Mouse (Mus musculus): ENCODE measurements around the gene Mast4. TPM values are rescaled to one million over a fixed set of nuclear protein-coding genes. Genes with fewer than 3 reads are reported as not detected.

The Mast4 gene
- polyA plus RNA-seq, 1 experiment from 2014 or later = 45.4 TPM

GRCm38 (mm10) chr13:103181836-103182235 is 152.5 kb downstream of the Mast4 start:
- 89% methylated on average over 9 of the region's 9 CpGs for WGBS (ENCODE audit: insufficient replicate concordance)
- Histone ChIP-seq H3K4me2 (no peak overlapping the region), H3K4me3 (ENCODE audit: low read depth, low read length) (no peak overlapping the region), H3K9me3 (replicated peaks; ENCODE audit: control insufficient read depth, low read length) (no peaks in the 10 kb centered on the region), H3K27me3 (ENCODE audit: control insufficient read depth, insufficient read depth, low read length) (no peaks in the 10 kb centered on the region), H3K9ac (ENCODE audit: low read depth, low read length) (no peak overlapping the region), H3K36me3 (ENCODE audit: control insufficient read depth, insufficient read depth, low read length) (no peaks in the 10 kb centered on the region), H3K27ac (ENCODE audit: low read depth, low read length) (no peak overlapping the region), H3K4me1 (ENCODE audit: control insufficient read depth, insufficient read depth, low read length) (no peaks in the 10 kb centered on the region; the same call in 1 of the 2 replicates)
- no peak for ATAC-seq (replicated peaks; ENCODE audit: insufficient number of reproducible peaks, low FRiP score, low TSS enrichment)

- H3K4me2 ChIP-seq = no peak overlapping the region
- no peaks in the 10 kb centered on the region for H3K36me3 ChIP-seq (ENCODE audit: control insufficient read depth, insufficient read depth, low read length)
- ATAC-seq (replicated peaks; ENCODE audit: insufficient number of reproducible peaks, low FRiP score, low TSS enrichment) = no peak
- H3K4me3 ChIP-seq (ENCODE audit: low read depth, low read length) = no peak overlapping the region
- WGBS (ENCODE audit: insufficient replicate concordance) = 73% methylated on average over 7 of the region's 7 CpGs
- no peaks in the 10 kb centered on the region for H3K27me3 ChIP-seq (ENCODE audit: control insufficient read depth, insufficient read depth, low read length)
- H3K9ac ChIP-seq (ENCODE audit: low read depth, low read length) = no peak overlapping the region
- no peaks in the 10 kb centered on the region for H3K9me3 ChIP-seq (replicated peaks; ENCODE audit: control insufficient read depth, low read length)
- H3K27ac ChIP-seq (ENCODE audit: low read depth, low read length) = no peak overlapping the region
- H3K4me1 ChIP-seq (ENCODE audit: control insufficient read depth, insufficient read depth, low read length) = no peaks in the 10 kb centered on the region
These were observed 157.4 kb downstream of the Mast4 start for GRCm38 (mm10) chr13:103176871-103177270.

GRCm38 (mm10) chr13:103174431-103174830 is 159.9 kb downstream of the Mast4 start:
- Histone ChIP-seq H3K9ac (ENCODE audit: low read depth, low read length) (no peak overlapping the region), H3K9me3 (replicated peaks; ENCODE audit: control insufficient read depth, low read length) (no peaks in the 10 kb centered on the region), H3K27ac (ENCODE audit: low read depth, low read length) (no peak overlapping the region), H3K4me3 (ENCODE audit: low read depth, low read length) (no peak overlapping the region), H3K36me3 (ENCODE audit: control insufficient read depth, insufficient read depth, low read length) (no peaks in the 10 kb centered on the region), H3K27me3 (ENCODE audit: control insufficient read depth, insufficient read depth, low read length) (no peaks in the 10 kb centered on the region), H3K4me2 (no peak overlapping the region), H3K4me1 (ENCODE audit: control insufficient read depth, insufficient read depth, low read length) (no peaks in the 10 kb centered on the region)
- 72% methylated on average over 5 of the region's 5 CpGs for WGBS (ENCODE audit: insufficient replicate concordance)
- no peak for ATAC-seq (replicated peaks; ENCODE audit: insufficient number of reproducible peaks, low FRiP score, low TSS enrichment)

GRCm38 (mm10) chr13:103173545-103174182 is 160.6 kb downstream of the Mast4 start:
- Histone ChIP-seq H3K4me3 (ENCODE audit: low read depth, low read length) (no peak overlapping the region), H3K9me3 (replicated peaks; ENCODE audit: control insufficient read depth, low read length) (no peaks in the 10 kb centered on the region), H3K4me1 (ENCODE audit: control insufficient read depth, insufficient read depth, low read length) (no peaks in the 10 kb centered on the region), H3K27ac (ENCODE audit: low read depth, low read length) (no peak overlapping the region), H3K27me3 (ENCODE audit: control insufficient read depth, insufficient read depth, low read length) (no peaks in the 10 kb centered on the region), H3K4me2 (no peak overlapping the region), H3K36me3 (ENCODE audit: control insufficient read depth, insufficient read depth, low read length) (no peaks in the 10 kb centered on the region), H3K9ac (ENCODE audit: low read depth, low read length) (no peak overlapping the region)
- WGBS (ENCODE audit: insufficient replicate concordance) = 40% methylated on average over 7 of the region's 7 CpGs
- ATAC-seq (replicated peaks; ENCODE audit: insufficient number of reproducible peaks, low FRiP score, low TSS enrichment) = no peak

GRCm38 (mm10) chr13:103151944-103152343 is 182.4 kb downstream of the Mast4 start:
- Histone ChIP-seq H3K27me3 (ENCODE audit: control insufficient read depth, insufficient read depth, low read length) (no peaks in the 10 kb centered on the region), H3K4me1 (ENCODE audit: control insufficient read depth, insufficient read depth, low read length) (0 out of 2 replicates have a peak, but pooled peaks cover 8% of the 10 kb centered on the region), H3K27ac (ENCODE audit: low read depth, low read length) (no peak overlapping the region), H3K9ac (ENCODE audit: low read depth, low read length) (no peak overlapping the region), H3K4me3 (ENCODE audit: low read depth, low read length) (no peak overlapping the region), H3K36me3 (ENCODE audit: control insufficient read depth, insufficient read depth, low read length) (no peaks in the 10 kb centered on the region), H3K9me3 (replicated peaks; ENCODE audit: control insufficient read depth, low read length) (no peaks in the 10 kb centered on the region), H3K4me2 (no peak overlapping the region)
- 72% methylated on average over 8 of the region's 8 CpGs for WGBS (ENCODE audit: insufficient replicate concordance)
- ATAC-seq (replicated peaks; ENCODE audit: insufficient number of reproducible peaks, low FRiP score, low TSS enrichment) = no peak

- H3K27ac ChIP-seq (ENCODE audit: low read depth, low read length) = no peak overlapping the region
- H3K4me2 ChIP-seq = no peak overlapping the region
- 0 out of 2 replicates have a peak, but pooled peaks cover 8% of the 10 kb centered on the region for H3K4me1 ChIP-seq (ENCODE audit: control insufficient read depth, insufficient read depth, low read length)
- WGBS (ENCODE audit: insufficient replicate concordance) = 19% methylated on average over 11 of the region's 11 CpGs
- H3K9me3 ChIP-seq (replicated peaks; ENCODE audit: control insufficient read depth, low read length) = no peaks in the 10 kb centered on the region
- no peak overlapping the region for H3K4me3 ChIP-seq (ENCODE audit: low read depth, low read length)
- no peaks in the 10 kb centered on the region for H3K36me3 ChIP-seq (ENCODE audit: control insufficient read depth, insufficient read depth, low read length)
- no peaks in the 10 kb centered on the region for H3K27me3 ChIP-seq (ENCODE audit: control insufficient read depth, insufficient read depth, low read length)
- H3K9ac ChIP-seq (ENCODE audit: low read depth, low read length) = no peak overlapping the region
- ATAC-seq (replicated peaks; ENCODE audit: insufficient number of reproducible peaks, low FRiP score, low TSS enrichment) = no peak
These were observed 183.1 kb downstream of the Mast4 start for GRCm38 (mm10) chr13:103151171-103151570.

- no peak for ATAC-seq (replicated peaks; ENCODE audit: insufficient number of reproducible peaks, low FRiP score, low TSS enrichment)
- no peaks in the 10 kb centered on the region for H3K27me3 ChIP-seq (ENCODE audit: control insufficient read depth, insufficient read depth, low read length)
- 0 out of 2 replicates have a peak, but pooled peaks cover 8% of the 10 kb centered on the region for H3K4me1 ChIP-seq (ENCODE audit: control insufficient read depth, insufficient read depth, low read length)
- H3K27ac ChIP-seq (ENCODE audit: low read depth, low read length) = no peak overlapping the region
- no peaks in the 10 kb centered on the region for H3K36me3 ChIP-seq (ENCODE audit: control insufficient read depth, insufficient read depth, low read length)
- H3K4me2 ChIP-seq = no peak overlapping the region
- 78% methylated on average over 4 of the region's 4 CpGs for WGBS (ENCODE audit: insufficient replicate concordance)
- H3K9ac ChIP-seq (ENCODE audit: low read depth, low read length) = no peak overlapping the region
- H3K4me3 ChIP-seq (ENCODE audit: low read depth, low read length) = no peak overlapping the region
- H3K9me3 ChIP-seq (replicated peaks; ENCODE audit: control insufficient read depth, low read length) = no peaks in the 10 kb centered on the region
These were observed 183.6 kb downstream of the Mast4 start for GRCm38 (mm10) chr13:103150671-103151070.

GRCm38 (mm10) chr13:103149415-103149814 is 184.9 kb downstream of the Mast4 start:
- no peak for ATAC-seq (replicated peaks; ENCODE audit: insufficient number of reproducible peaks, low FRiP score, low TSS enrichment)
- Histone ChIP-seq H3K9ac (ENCODE audit: low read depth, low read length) (no peak overlapping the region), H3K36me3 (ENCODE audit: control insufficient read depth, insufficient read depth, low read length) (no peaks in the 10 kb centered on the region), H3K27me3 (ENCODE audit: control insufficient read depth, insufficient read depth, low read length) (no peaks in the 10 kb centered on the region), H3K4me2 (no peak overlapping the region), H3K4me1 (ENCODE audit: control insufficient read depth, insufficient read depth, low read length) (peaks cover 14% of the 10 kb centered on the region), H3K4me3 (ENCODE audit: low read depth, low read length) (no peak overlapping the region), H3K9me3 (replicated peaks; ENCODE audit: control insufficient read depth, low read length) (no peaks in the 10 kb centered on the region), H3K27ac (ENCODE audit: low read depth, low read length) (no peak overlapping the region)
- WGBS (ENCODE audit: insufficient replicate concordance) = 80% methylated on average over 7 of the region's 7 CpGs

GRCm38 (mm10) chr13:103144343-103144742 is 190.0 kb downstream of the Mast4 start:
- peak overlapping the region; percentile 19; the same call in 1 of the 2 replicates for H3K4me2 ChIP-seq
- ATAC-seq (replicated peaks; ENCODE audit: insufficient number of reproducible peaks, low FRiP score, low TSS enrichment) = no peak
- no peaks in the 10 kb centered on the region for H3K36me3 ChIP-seq (ENCODE audit: control insufficient read depth, insufficient read depth, low read length)
- H3K4me3 ChIP-seq (ENCODE audit: low read depth, low read length) = no peak overlapping the region
- H3K4me1 ChIP-seq (ENCODE audit: control insufficient read depth, insufficient read depth, low read length) = peaks cover 7% of the 10 kb centered on the region
- H3K27me3 ChIP-seq (ENCODE audit: control insufficient read depth, insufficient read depth, low read length) = no peaks in the 10 kb centered on the region
- H3K9ac ChIP-seq (ENCODE audit: low read depth, low read length) = no peak overlapping the region
- no peak overlapping the region for H3K27ac ChIP-seq (ENCODE audit: low read depth, low read length)
- 23% methylated on average over 5 of the region's 5 CpGs for WGBS (ENCODE audit: insufficient replicate concordance)
- no peaks in the 10 kb centered on the region for H3K9me3 ChIP-seq (replicated peaks; ENCODE audit: control insufficient read depth, low read length)
